Mouse (Mus musculus): ENCODE results near the gene Gm45521. TPM values are rescaled to one million over a fixed set of nuclear protein-coding genes. Genes with fewer than 3 reads are reported as not detected.

Gene Gm45521
- total RNA-seq, 1 experiment, result 1.0 TPM

DNA sequence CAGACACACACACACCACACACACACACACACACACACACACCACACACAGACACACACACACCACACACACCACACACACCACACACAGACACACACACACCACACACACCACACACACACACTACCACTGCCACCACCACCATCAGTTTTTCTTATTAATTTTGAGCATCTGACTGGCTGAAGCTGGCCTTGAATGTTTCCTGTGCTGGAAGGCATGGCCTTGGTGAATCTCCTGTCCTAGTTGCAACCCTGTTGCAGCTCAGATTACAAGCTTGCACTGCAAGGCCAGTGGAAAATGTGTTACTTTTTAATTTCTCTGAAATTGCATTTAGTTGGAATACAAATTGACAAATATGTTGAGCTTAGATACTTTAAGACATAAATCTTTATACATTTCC, 50.0 kb downstream of the Gm45521 start:
- no peak for DNase-seq (ENCODE audit: low read depth, low spot score)
- Histone ChIP-seq H3K27ac (ENCODE audit: insufficient read depth, low read depth, low read length, poor library complexity, severe bottlenecking) (no peak overlapping the region), H3K36me3 (ENCODE audit: control insufficient read depth, insufficient read depth, low read length, poor library complexity, severe bottlenecking) (peaks cover 2% of the 10 kb centered on the region; the same call in 1 of the 2 replicates), H3K9ac (ENCODE audit: insufficient read depth, low read depth, low read length, poor library complexity, severe bottlenecking) (no peak overlapping the region), H3K4me1 (ENCODE audit: control insufficient read depth in 2 of 2, insufficient read depth in 2 of 2, low read length in 2 of 2, poor library complexity in 1 of 2) (no peaks in the 10 kb centered on the region; a peak in 1 of 4 replicates), H3K9me3 (ENCODE audit: control insufficient read depth, insufficient read depth, low read depth, low read length) (no peaks in the 10 kb centered on the region), H3K4me3 (ENCODE audit: insufficient read depth in 1 of 2, low read depth in 1 of 2, low read length in 2 of 2, poor library complexity in 1 of 2, severe bottlenecking in 1 of 2) (no peak overlapping the region)
- in situ Hi-C loops (cut with MboI; ENCODE audit: low sequenced_read_pairs in 2 of 2, unreplicated experiment in 2 of 2), result no loop called here
- no peak for TF ChIP-seq HCFC1 (IDR thresholded peaks at IDR 0.05; ENCODE audit: borderline replicate concordance, insufficient read depth, low read length)
- no peak for TF ChIP-seq CHD2 (IDR thresholded peaks at IDR 0.05; ENCODE audit: low read depth, low read length)
- TF ChIP-seq ZC3H11A (IDR thresholded peaks at IDR 0.05; ENCODE audit: borderline replicate concordance, low read depth, low read length), result no peak
- TF ChIP-seq ZNF384 (IDR thresholded peaks at IDR 0.05; ENCODE audit: low read depth, low read length), result no peak
- no peak for TF ChIP-seq MAFK (IDR thresholded peaks at IDR 0.05; ENCODE audit: insufficient read depth, low read depth, low read length)

- TF ChIP-seq CHD2 (IDR thresholded peaks at IDR 0.05; ENCODE audit: low read depth, low read length) (no peak), MAFK (IDR thresholded peaks at IDR 0.05; ENCODE audit: insufficient read depth, low read depth, low read length) (no peak), ZC3H11A (IDR thresholded peaks at IDR 0.05; ENCODE audit: borderline replicate concordance, low read depth, low read length) (no peak), HCFC1 (IDR thresholded peaks at IDR 0.05; ENCODE audit: borderline replicate concordance, insufficient read depth, low read length) (no peak), ZNF384 (IDR thresholded peaks at IDR 0.05; ENCODE audit: low read depth, low read length) (no peak)
- H3K27ac ChIP-seq (ENCODE audit: insufficient read depth, low read depth, low read length, poor library complexity, severe bottlenecking), result no peak overlapping the region
- no peak for DNase-seq (ENCODE audit: low read depth, low spot score)
- in situ Hi-C loops (cut with MboI; ENCODE audit: low sequenced_read_pairs in 2 of 2, unreplicated experiment in 2 of 2), result no loop called here
- no peak overlapping the region for H3K9ac ChIP-seq (ENCODE audit: insufficient read depth, low read depth, low read length, poor library complexity, severe bottlenecking)
- H3K4me1 ChIP-seq (ENCODE audit: control insufficient read depth in 2 of 2, insufficient read depth in 2 of 2, low read length in 2 of 2, poor library complexity in 1 of 2), result no peaks in the 10 kb centered on the region
- H3K36me3 ChIP-seq (ENCODE audit: control insufficient read depth, insufficient read depth, low read length, poor library complexity, severe bottlenecking), result peaks cover 2% of the 10 kb centered on the region; the same call in 1 of the 2 replicates
- no peak overlapping the region for H3K4me3 ChIP-seq (ENCODE audit: insufficient read depth in 1 of 2, low read depth in 1 of 2, low read length in 2 of 2, poor library complexity in 1 of 2, severe bottlenecking in 1 of 2)
- H3K9me3 ChIP-seq (ENCODE audit: control insufficient read depth, insufficient read depth, low read depth, low read length), result no peaks in the 10 kb centered on the region
These were observed 50.4 kb downstream of the Gm45521 start for GRCm38 (mm10) chr14:8007486-8007885.

GRCm38 (mm10) chr14:8007923-8008322, 50.8 kb downstream of the Gm45521 start:
- no peak for DNase-seq (ENCODE audit: low read depth, low spot score)
- no peak overlapping the region for H3K27ac ChIP-seq (ENCODE audit: insufficient read depth, low read depth, low read length, poor library complexity, severe bottlenecking)
- in situ Hi-C loops (cut with MboI; ENCODE audit: low sequenced_read_pairs in 2 of 2, unreplicated experiment in 2 of 2), result no loop called here

More at GRCm38 (mm10) chr14:8007923-8008322, 50.8 kb downstream of the Gm45521 start:
- no peak overlapping the region for H3K9ac ChIP-seq (ENCODE audit: insufficient read depth, low read depth, low read length, poor library complexity, severe bottlenecking)
- H3K36me3 ChIP-seq (ENCODE audit: control insufficient read depth, insufficient read depth, low read length, poor library complexity, severe bottlenecking), result peaks cover 2% of the 10 kb centered on the region; the same call in 1 of the 2 replicates
- H3K9me3 ChIP-seq (ENCODE audit: control insufficient read depth, insufficient read depth, low read depth, low read length), result no peaks in the 10 kb centered on the region
- no peak overlapping the region for H3K4me3 ChIP-seq (ENCODE audit: insufficient read depth in 1 of 2, low read depth in 1 of 2, low read length in 2 of 2, poor library complexity in 1 of 2, severe bottlenecking in 1 of 2)
- no peaks in the 10 kb centered on the region for H3K4me1 ChIP-seq (ENCODE audit: control insufficient read depth in 2 of 2, insufficient read depth in 2 of 2, low read length in 2 of 2, poor library complexity in 1 of 2)
- no peak for TF ChIP-seq ZNF384 (IDR thresholded peaks at IDR 0.05; ENCODE audit: low read depth, low read length)
- no peak for TF ChIP-seq CHD2 (IDR thresholded peaks at IDR 0.05; ENCODE audit: low read depth, low read length)
- TF ChIP-seq ZC3H11A (IDR thresholded peaks at IDR 0.05; ENCODE audit: borderline replicate concordance, low read depth, low read length), result no peak
- no peak for TF ChIP-seq HCFC1 (IDR thresholded peaks at IDR 0.05; ENCODE audit: borderline replicate concordance, insufficient read depth, low read length)
- TF ChIP-seq MAFK (IDR thresholded peaks at IDR 0.05; ENCODE audit: insufficient read depth, low read depth, low read length), result no peak

Other genes with a start within 250 kb of the Gm45521 start
- gene Gm26661, start 165.7 kb upstream of the Gm45521 start, total RNA-seq (2012; rRNA removed), result not detected in 2 replicates
- gene Flnb, start 139.3 kb upstream of the Gm45521 start, total RNA-seq (2012; rRNA removed), result 350 and 387 TPM in 2 replicates
- gene Dnase1l3, start 37.3 kb downstream of the Gm45521 start, total RNA-seq (2012; rRNA removed), result 0.09 TPM in 1 of 2 replicates, not detected in the other
- 11.7 and 15.4 TPM in 2 replicates for gene Abhd6, start 45.6 kb downstream of the Gm45521 start, total RNA-seq (2012; rRNA removed)
- 17.3 and 28.3 TPM in 2 replicates for gene Rpp14, start 123.1 kb downstream of the Gm45521 start, total RNA-seq (2012; rRNA removed)
- 5.4 and 5.7 TPM in 2 replicates for gene Pxk, start 140.9 kb downstream of the Gm45521 start, total RNA-seq (2012; rRNA removed)
- gene Pdhb, start 215.7 kb downstream of the Gm45521 start, total RNA-seq (2012; rRNA removed), result 152 and 171 TPM in 2 replicates

All from ES-E14 (cell line).